ENCODE assay signal across 17 mouse cellular contexts in the genomic region with DNA sequence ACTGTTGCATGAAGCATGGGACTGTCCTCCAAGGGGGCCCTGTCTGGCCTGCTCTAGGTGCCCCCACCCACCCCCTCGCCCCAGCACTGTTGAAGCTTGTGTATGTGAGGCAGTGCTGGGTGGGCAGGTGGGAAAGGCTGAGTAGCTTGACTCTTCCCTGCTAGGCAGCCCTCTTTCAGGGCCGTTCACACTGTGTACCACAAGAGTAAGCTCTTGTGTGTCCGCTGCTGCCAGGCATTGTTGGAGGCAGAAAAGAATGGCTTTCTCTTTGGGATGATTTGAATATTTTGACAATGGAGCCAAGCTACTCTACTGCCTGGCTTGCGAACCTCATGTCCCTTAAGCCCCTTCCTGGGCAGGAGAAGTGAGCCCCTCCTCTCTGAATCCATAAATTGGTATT. TPM values are rescaled to one million over a fixed set of nuclear protein-coding genes. Genes with fewer than 3 reads are reported as not detected.
DNase-seq lines count a peak whose midpoint lies in the region; ATAC-seq and TF ChIP-seq lines count a peak whose summit lies in the region.
"Had no signal": no experiment of that assay in that cellular context is flagged by ENCODE, and none has a peak within 500 bp of the region (broad histone marks: within the 10 kb centered on the region; RNA-seq: fewer than 3 reads in every experiment).

No protein-coding gene starts in this region.

- no peak overlapping the region for H3K4me3 ChIP-seq in heart, embryonic 13.5 days
- no peak overlapping the region for H3K4me3 ChIP-seq in hindbrain, embryonic 11.5 days (ENCODE audit: low read depth, low read length)
- H3K4me3 ChIP-seq in midbrain, embryonic 16.5 days (ENCODE audit: low read depth, low read length): no peak overlapping the region
- no peak overlapping the region for H3K4me3 ChIP-seq in lung, postnatal 0 days (ENCODE audit: low read depth, low read length)
- H3K4me3 ChIP-seq: hindbrain, embryonic 15.5 days; limb, embryonic 12.5 days; megakaryocyte, embryonic 14.5 days had no signal

- no peaks in the 10 kb centered on the region for H3K27me3 ChIP-seq in heart, embryonic 13.5 days (replicated peaks)
- no peaks in the 10 kb centered on the region for H3K27me3 ChIP-seq in hindbrain, embryonic 11.5 days (ENCODE audit: control insufficient read depth, insufficient read depth, low read length)
- H3K27me3 ChIP-seq in midbrain, embryonic 16.5 days (ENCODE audit: control insufficient read depth, insufficient read depth, low read depth, low read length): no peaks in the 10 kb centered on the region
- H3K27me3 ChIP-seq in lung, postnatal 0 days (replicated peaks; ENCODE audit: insufficient read depth, low read length): no peaks in the 10 kb centered on the region
- H3K27me3 ChIP-seq: hindbrain, embryonic 15.5 days; limb, embryonic 12.5 days had no signal

- TF ChIP-seq CTCF in lung, postnatal 0 days (IDR thresholded peaks at IDR 0.05): no peak

- peaks cover 57% of the 10 kb centered on the region for H3K36me3 ChIP-seq in heart, embryonic 13.5 days
- H3K36me3 ChIP-seq in hindbrain, embryonic 11.5 days (ENCODE audit: control insufficient read depth, insufficient read depth, low read length): no peaks in the 10 kb centered on the region
- H3K36me3 ChIP-seq in midbrain, embryonic 16.5 days (ENCODE audit: control insufficient read depth, insufficient read depth, low read length): no peaks in the 10 kb centered on the region
- no peaks in the 10 kb centered on the region for H3K36me3 ChIP-seq in lung, postnatal 0 days (ENCODE audit: insufficient read depth, low read length)
- H3K36me3 ChIP-seq: hindbrain, embryonic 15.5 days; limb, embryonic 12.5 days had no signal

- WGBS in heart, embryonic 13.5 days: 67% methylated on average over 4 of the region's 4 CpGs
- WGBS in hindbrain, embryonic 11.5 days: 28% methylated on average over 4 of the region's 4 CpGs
- 11% methylated on average over 4 of the region's 4 CpGs for WGBS in midbrain, embryonic 16.5 days
- 75% methylated on average over 4 of the region's 4 CpGs for WGBS in lung, postnatal 0 days

- peaks cover 77% of the 10 kb centered on the region for H3K4me1 ChIP-seq in heart, embryonic 13.5 days
- peaks cover 16% of the 10 kb centered on the region; the same call in 1 of the 2 replicates for H3K4me1 ChIP-seq in hindbrain, embryonic 11.5 days (replicated peaks; ENCODE audit: control insufficient read depth, insufficient read depth, low read length)
- H3K4me1 ChIP-seq in midbrain, embryonic 16.5 days (ENCODE audit: control insufficient read depth, insufficient read depth, low read length): peaks cover 7% of the 10 kb centered on the region; the same call in 1 of the 2 replicates
- no peaks in the 10 kb centered on the region; the same call in 1 of the 2 replicates for H3K4me1 ChIP-seq in lung, postnatal 0 days (ENCODE audit: insufficient read depth, low read depth, low read length)
- H3K4me1 ChIP-seq: megakaryocyte, embryonic 14.5 days had no signal

- peak overlapping the region; percentile 49; the same call in 1 of the 2 replicates for H3K27ac ChIP-seq in heart, embryonic 13.5 days (replicated peaks)
- peak overlapping the region; percentile 89 for H3K27ac ChIP-seq in hindbrain, embryonic 11.5 days (ENCODE audit: low read depth, low read length)
- H3K27ac ChIP-seq in midbrain, embryonic 16.5 days (ENCODE audit: low read length): peak overlapping the region; percentile 5; the same call in 1 of the 2 replicates
- no peak overlapping the region for H3K27ac ChIP-seq in lung, postnatal 0 days (ENCODE audit: low read length)
- H3K27ac ChIP-seq: hindbrain, embryonic 15.5 days; kidney, postnatal 0 days; limb, embryonic 12.5 days had no signal

- ATAC-seq in heart, embryonic 13.5 days (ENCODE audit: extremely low read depth, insufficient number of reproducible peaks, low FRiP score, low TSS enrichment): no peak
- ATAC-seq in hindbrain, embryonic 11.5 days (ENCODE audit: low FRiP score): peak; percentile 82
- peak; percentile 81 for ATAC-seq in midbrain, embryonic 16.5 days
- no peak for ATAC-seq in lung, postnatal 0 days

- H3K4me2 ChIP-seq in heart, embryonic 13.5 days: no peak overlapping the region
- no peak overlapping the region; the same call in 1 of the 2 replicates for H3K4me2 ChIP-seq in hindbrain, embryonic 11.5 days (replicated peaks; ENCODE audit: low read depth, low read length)
- H3K4me2 ChIP-seq in midbrain, embryonic 16.5 days (ENCODE audit: low read length): no peak overlapping the region
- H3K4me2 ChIP-seq in lung, postnatal 0 days (replicated peaks; ENCODE audit: low read depth, low read length): no peak overlapping the region
- H3K4me2 ChIP-seq: hindbrain, embryonic 15.5 days; limb, embryonic 12.5 days had no signal

- TF ChIP-seq EP300 in lung, postnatal 0 days (IDR thresholded peaks at IDR 0.05): no peak

- H3K9ac ChIP-seq in heart, embryonic 13.5 days: no peak overlapping the region
- H3K9ac ChIP-seq in hindbrain, embryonic 11.5 days (ENCODE audit: low read depth, low read length): peak overlapping the region; percentile 25; the same call in 1 of the 2 replicates
- H3K9ac ChIP-seq in midbrain, embryonic 16.5 days (ENCODE audit: low read depth, low read length): 0 out of 2 replicates have a peak overlapping the region, but pooled peaks have one; percentile 20
- no peak overlapping the region for H3K9ac ChIP-seq in lung, postnatal 0 days (replicated peaks; ENCODE audit: low read depth)
- H3K9ac ChIP-seq: hindbrain, embryonic 15.5 days; limb, embryonic 12.5 days had no signal

- H3K9me3 ChIP-seq in heart, embryonic 13.5 days: no peaks in the 10 kb centered on the region
- no peaks in the 10 kb centered on the region for H3K9me3 ChIP-seq in hindbrain, embryonic 11.5 days (ENCODE audit: control insufficient read depth, low read length)
- no peaks in the 10 kb centered on the region for H3K9me3 ChIP-seq in midbrain, embryonic 16.5 days (replicated peaks; ENCODE audit: control insufficient read depth, low read length, poor library complexity, severe bottlenecking)
- no peaks in the 10 kb centered on the region for H3K9me3 ChIP-seq in lung, postnatal 0 days (ENCODE audit: low read length)
- H3K9me3 ChIP-seq: hindbrain, embryonic 15.5 days; limb, embryonic 12.5 days; megakaryocyte, embryonic 14.5 days had no signal

- no peak for DNase-seq in heart, adult 18-20 months
- DNase-seq in embryo, embryonic 9.5 days (ENCODE audit: extremely low spot score): peak; percentile 42
- peak; percentile 67 for DNase-seq in hindbrain, embryonic 11.5 days (ENCODE audit: low spot score)
- DNase-seq in lung, postnatal 0 days (ENCODE audit: low spot score): no peak
- no peak for DNase-seq in urinary bladder, postnatal 10 days (ENCODE audit: low spot score)
- DNase-seq in testis, postnatal 10 days (ENCODE audit: low spot score): no peak
- DNase-seq: cerebellum, postnatal 14 days; gastrocnemius, postnatal 10 days; lung, adult 2 months; thymus, postnatal 36 days had no signal

RNA-seq across cellular contexts. Expression of a gene that starts 54.7 kb away (rescaled TPM):
- polyA plus RNA-seq in heart, embryonic 13.5 days (2015; fragmentation: Nextera tagmentation; extraction: Ambion mirVana): 202 and 217 TPM in 2 replicates
- total RNA-seq in heart, adult 18-20 months (2021): 1 to 10 TPM; 6.2 to 9.4 TPM
- 94.8 and 98.9 TPM in 2 replicates for polyA plus RNA-seq in hindbrain, embryonic 11.5 days (2014; fragmentation: Nextera tagmentation; extraction: Ambion mirVana)
- 26.3 and 31.0 TPM in 2 replicates for polyA plus RNA-seq in midbrain, embryonic 16.5 days (2015; fragmentation: Nextera tagmentation; extraction: Ambion mirVana)
- 43.4 and 44.8 TPM in 2 replicates for polyA plus RNA-seq in lung, postnatal 0 days (2015; fragmentation: Nextera tagmentation; extraction: Ambion mirVana)
- total RNA-seq: MEL had no signal

Comparison
In these comparisons a context has a peak if more than half of its experiments do, and no peak if none do; other contexts are left out.
1. ATAC-seq: peak in hindbrain, embryonic 11.5 days (single experiment) and midbrain, embryonic 16.5 days (single experiment); none in heart, embryonic 13.5 days (single experiment) and lung, postnatal 0 days (single experiment).
2. H3K9ac ChIP-seq: peak in hindbrain, embryonic 11.5 days (single experiment) and midbrain, embryonic 16.5 days (single experiment); none in heart, embryonic 13.5 days (single experiment) and lung, postnatal 0 days (single experiment).
3. DNase-seq: peak in embryo, embryonic 9.5 days (single experiment) and hindbrain, embryonic 11.5 days (single experiment); none in heart, adult 18-20 months (0 of 2), lung, postnatal 0 days (single experiment), urinary bladder, postnatal 10 days (single experiment) and testis, postnatal 10 days (single experiment).